Mouse (Mus musculus) adrenal gland, postnatal 10 days (tissue): ENCODE measurements at regions not wholly inside any gene's neighbourhood (a gene's known extent, or its start where the extent isn't known, plus 50 kb on each side); places are given as distances from the start of the nearest gene placed in this dataset. TPM values are rescaled to one million over a fixed set of nuclear protein-coding genes. Genes with fewer than 3 reads are reported as not detected.

ENCODE experiments used
- microRNA-seq: library from miRNA; unstranded; fragments of <30 nt; microRNA quantifications from one replicate; pipeline ENCODE4 v1.2.0, GENCODE M21; 2021

Small RNAs in the stretch of these regions (microRNA-seq; reads per million reads assigned to microRNA genes)
- not detected for gene Mir21c
